Mouse (Mus musculus) lung, embryonic 14.5 days (tissue): ENCODE data around the gene C030005K15Rik. TPM values are rescaled to one million over a fixed set of nuclear protein-coding genes. Genes with fewer than 3 reads are reported as not detected.

Source experiments
- ATAC-seq: fragments of 200-750 bp; cut with Nextera tagmentation; 2 replicates; pipeline ENCODE4 v1.8.0; 2017; ENCODE audit warnings: mild to moderate bottlenecking, moderate TSS enrichment, moderate library complexity; ENCODE audit not compliant: insufficient read depth
- DNase-seq: peaks from one replicate; pipeline ENCODE4 v3.0.0-alpha.2; 2015
- H3K27ac ChIP-seq: fragments of 300-500 bp; sonication (generic); 2 replicates; pipeline ENCODE4 v1.5.1; 2014; ENCODE audit warnings: low read depth, mild to moderate bottlenecking, moderate library complexity
- H3K27me3 ChIP-seq: fragments of 300-500 bp; sonication (generic); 2 replicates; pipeline ENCODE4 v1.6.1; 2014; ENCODE audit warnings: low read length, control low read depth; ENCODE audit not compliant: insufficient read depth
- H3K36me3 ChIP-seq: fragments of 300-500 bp; sonication (generic); 2 replicates; pipeline ENCODE4 v1.6.1; 2014; ENCODE audit warnings: control low read depth; ENCODE audit not compliant: insufficient read depth
- H3K4me1 ChIP-seq: fragments of 300-500 bp; sonication (generic); 2 replicates; pipeline ENCODE4 v1.6.1; 2014; ENCODE audit warnings: antibody characterized with exemption, control low read depth; ENCODE audit not compliant: insufficient read depth
- H3K4me2 ChIP-seq: fragments of 300-500 bp; sonication (generic); 2 replicates; pipeline ENCODE4 v1.6.1; 2014; ENCODE audit warnings: mild to moderate bottlenecking
- H3K4me3 ChIP-seq: fragments of 300-500 bp; sonication (generic); 2 replicates; pipeline ENCODE4 v1.5.1; 2014; ENCODE audit warnings: low read depth, low read length
- H3K9ac ChIP-seq: fragments of 300-500 bp; sonication (generic); 2 replicates; pipeline ENCODE4 v1.6.1; 2014
- H3K9me3 ChIP-seq: fragments of 300-500 bp; sonication (generic); 2 replicates; pipeline ENCODE4 v1.6.1; 2016; ENCODE audit warnings: low read depth, low read length, control low read depth
- CTCF ChIP-seq: IDR thresholded peaks from 2 replicates; pipeline ENCODE4 v1.5.1; 2016; ENCODE audit warnings: antibody characterized with exemption, low read depth
- WGBS: fragments of 180-500 bp; shearing (Covaris S2); extraction: QIAGEN DNeasy Blood & Tissue Kit; methylation state at CpG from one replicate; pipeline ENCODE4 v1.1.7; 2014; 5-methylcytosine and 5-hydroxymethylcytosine counted together
- polyA plus RNA-seq: library from polyadenylated mRNA; unstranded; fragments of >200 nt; fragmentation: Nextera tagmentation; extraction: Ambion mirVana; gene quantifications from 2 replicates; pipeline ENCODE4 v1.2.1, GENCODE M21; 2014

The C030005K15Rik gene
- polyA plus RNA-seq, 1 experiment from 2014 or later: not detected

DNA sequence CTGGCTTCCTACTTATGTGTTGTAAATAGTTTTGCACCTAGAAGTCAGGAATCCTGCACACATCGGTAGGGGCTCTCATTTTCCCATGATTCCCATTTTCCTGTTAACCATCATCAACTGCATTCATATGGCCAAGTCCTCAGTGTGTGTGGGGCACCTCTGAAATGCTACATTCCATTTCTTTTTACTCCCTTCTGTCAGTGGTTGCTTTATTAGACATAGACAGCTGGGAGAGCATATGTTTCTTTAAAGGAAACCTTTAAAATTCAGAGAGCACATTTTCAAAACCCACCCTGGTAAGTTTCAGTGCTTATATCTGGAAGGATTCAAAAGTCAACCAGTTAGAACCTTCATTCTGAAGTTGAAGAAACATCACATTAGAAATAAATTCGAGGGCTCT lies 8.5 kb downstream of the C030005K15Rik start:
- TF ChIP-seq CTCF: no peak
- 69% methylated on average over 2 of the region's 2 CpGs for WGBS
- Histone ChIP-seq H3K4me3 (no peak overlapping the region), H3K9me3 (no peaks in the 10 kb centered on the region), H3K27ac (no peak overlapping the region), H3K9ac (no peak overlapping the region), H3K27me3 (no peaks in the 10 kb centered on the region), H3K4me1 (no peaks in the 10 kb centered on the region), H3K36me3 (no peaks in the 10 kb centered on the region), H3K4me2 (no peak overlapping the region)
- DNase-seq (no peak), ATAC-seq (no peak)

DNA sequence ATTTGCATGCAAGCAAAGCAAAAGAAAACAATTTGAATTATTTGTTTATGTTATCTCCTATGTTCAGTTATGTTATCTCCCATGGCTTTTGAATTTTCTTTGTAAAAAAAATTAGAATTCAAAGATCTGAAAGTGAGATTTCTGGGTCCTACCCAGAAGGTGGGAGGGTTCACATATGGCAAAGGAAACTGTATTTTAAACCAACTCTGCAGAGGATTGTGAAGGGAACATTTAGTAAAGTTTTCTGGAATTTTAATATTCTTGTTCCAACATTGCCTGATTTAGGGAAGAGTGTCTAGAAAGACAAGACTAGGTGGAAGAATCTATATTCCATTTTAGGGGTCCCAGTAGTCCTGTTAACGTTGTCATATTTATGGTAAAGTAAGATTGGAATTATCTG lies 9.3 kb downstream of the C030005K15Rik start:
- Histone ChIP-seq H3K9me3 (no peaks in the 10 kb centered on the region), H3K27ac (no peak overlapping the region), H3K36me3 (no peaks in the 10 kb centered on the region), H3K4me3 (no peak overlapping the region), H3K27me3 (no peaks in the 10 kb centered on the region), H3K9ac (no peak overlapping the region), H3K4me2 (no peak overlapping the region), H3K4me1 (no peaks in the 10 kb centered on the region)
- TF ChIP-seq CTCF: no peak
- DNase-seq (no peak), ATAC-seq (no peak)
- WGBS: 60% methylated on average over 1 of the region's 1 CpGs

DNA sequence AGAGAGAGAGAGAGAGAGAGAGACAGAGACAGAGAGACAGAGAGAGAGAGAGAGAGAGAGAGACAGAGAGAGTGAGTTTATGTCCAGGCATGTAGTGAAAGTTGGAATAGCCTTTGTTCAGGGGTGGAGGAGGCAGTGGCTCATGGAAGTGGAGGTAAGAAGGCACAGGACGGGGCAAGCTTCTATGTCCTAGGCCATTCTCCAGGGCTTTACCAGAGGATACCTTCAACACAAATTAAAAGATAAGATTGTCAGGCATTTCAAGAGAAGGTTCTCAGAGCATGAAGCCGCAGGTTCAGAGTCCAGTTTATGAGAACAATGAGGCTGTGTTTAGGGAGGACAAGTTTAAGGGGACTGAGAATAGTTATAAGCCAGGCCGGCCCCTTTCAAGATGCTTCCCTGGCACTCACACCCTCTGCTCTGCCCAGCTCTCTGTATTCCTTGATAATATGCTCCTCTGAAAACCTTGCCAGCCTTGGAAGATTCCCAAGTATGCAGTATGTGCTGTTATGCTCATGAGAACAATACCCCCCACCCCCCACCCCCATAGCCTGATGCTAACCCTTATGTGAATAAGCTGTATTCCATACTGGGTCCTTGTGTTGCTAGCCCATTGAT lies 11.2 kb downstream of the C030005K15Rik start:
- Histone ChIP-seq H3K9me3 (no peaks in the 10 kb centered on the region), H3K4me1 (no peaks in the 10 kb centered on the region), H3K4me2 (no peak overlapping the region), H3K27me3 (no peaks in the 10 kb centered on the region), H3K27ac (no peak overlapping the region), H3K36me3 (no peaks in the 10 kb centered on the region), H3K9ac (no peak overlapping the region), H3K4me3 (no peak overlapping the region)
- ATAC-seq (no peak), DNase-seq (no peak)
- 76% methylated on average over 3 of the region's 3 CpGs for WGBS
- no peak for TF ChIP-seq CTCF

DNA sequence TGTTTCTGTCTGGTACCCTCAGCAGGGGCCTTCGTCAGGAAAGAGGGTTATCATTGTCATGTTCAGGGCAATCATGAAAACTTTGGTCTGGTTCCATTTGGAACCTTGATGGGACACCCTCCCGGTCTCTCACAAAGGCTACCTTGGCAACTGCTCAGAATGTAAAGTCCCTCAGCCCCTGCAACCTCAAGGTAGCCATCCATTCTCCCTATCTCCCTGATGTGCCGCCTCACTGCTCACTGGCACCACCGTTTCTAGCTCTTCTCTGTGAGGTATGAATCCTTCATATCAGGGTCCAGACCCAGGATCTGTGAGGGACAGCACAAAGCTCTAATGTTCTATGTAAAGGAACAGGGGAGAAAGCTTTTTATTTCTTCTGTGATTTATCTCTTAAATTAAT lies 12.0 kb downstream of the C030005K15Rik start:
- H3K4me3 ChIP-seq: no peak overlapping the region
- no peak overlapping the region for H3K9ac ChIP-seq
- no peaks in the 10 kb centered on the region for H3K36me3 ChIP-seq
- no peaks in the 10 kb centered on the region for H3K27me3 ChIP-seq
- no peak overlapping the region for H3K27ac ChIP-seq
- no peak for TF ChIP-seq CTCF
- H3K4me1 ChIP-seq: no peaks in the 10 kb centered on the region
- 70% methylated on average over 4 of the region's 4 CpGs for WGBS
- no peaks in the 10 kb centered on the region for H3K9me3 ChIP-seq
- ATAC-seq (no peak), DNase-seq (no peak)
- H3K4me2 ChIP-seq: no peak overlapping the region

DNA sequence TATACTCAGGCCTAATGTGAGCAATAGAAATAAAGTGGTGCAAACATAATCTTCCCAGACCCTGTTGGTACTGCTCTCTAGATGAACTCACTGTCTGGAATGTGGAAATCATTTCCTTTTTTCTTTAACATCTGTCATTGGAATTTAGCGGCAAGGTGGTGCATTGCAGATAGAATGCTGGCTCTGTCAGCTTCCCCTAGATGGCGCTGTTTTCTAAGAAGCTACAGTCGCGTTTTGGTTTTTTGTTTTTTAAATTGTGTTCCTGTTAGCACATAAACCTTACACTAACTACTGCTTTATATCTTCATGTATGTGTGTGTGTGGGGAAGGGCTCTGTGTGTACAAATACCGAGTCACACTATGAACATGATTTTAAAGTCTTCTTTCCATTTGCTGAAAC lies 13.9 kb downstream of the C030005K15Rik start:
- no peaks in the 10 kb centered on the region for H3K4me1 ChIP-seq
- H3K36me3 ChIP-seq: no peaks in the 10 kb centered on the region
- no peaks in the 10 kb centered on the region for H3K27me3 ChIP-seq
- no peak overlapping the region for H3K4me3 ChIP-seq
- 4% methylated on average over 5 of the region's 5 CpGs for WGBS
- DNase-seq (peak; percentile 93), ATAC-seq (peak; percentile 60; the same call in 1 of the 2 replicates)
- H3K27ac ChIP-seq: no peak overlapping the region
- H3K4me2 ChIP-seq: no peak overlapping the region
- H3K9me3 ChIP-seq: no peaks in the 10 kb centered on the region
- TF ChIP-seq CTCF: peak; percentile 93
- H3K9ac ChIP-seq: no peak overlapping the region

DNA sequence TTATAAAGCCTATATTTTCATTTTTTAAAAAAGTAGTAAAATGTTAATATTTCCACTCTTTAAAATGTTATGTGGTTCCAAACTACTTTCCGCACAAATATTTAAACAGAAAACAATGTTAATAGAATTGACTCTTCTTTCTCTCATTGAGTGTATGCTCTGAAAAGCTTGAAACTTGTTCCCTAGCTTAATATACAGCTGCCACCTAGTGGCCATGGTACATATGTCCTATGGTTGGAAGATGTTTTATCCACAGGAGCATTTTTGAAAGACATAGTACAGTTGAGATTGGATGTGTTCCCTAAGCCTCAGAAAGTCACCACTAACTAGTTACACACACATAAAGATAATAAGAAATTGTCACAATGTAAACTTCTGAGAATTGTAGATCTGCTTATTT lies 22.0 kb downstream of the C030005K15Rik start:
- peak; percentile 76 for TF ChIP-seq CTCF
- no peak overlapping the region for H3K9ac ChIP-seq
- H3K36me3 ChIP-seq: no peaks in the 10 kb centered on the region
- no peaks in the 10 kb centered on the region for H3K9me3 ChIP-seq
- no peak overlapping the region for H3K4me2 ChIP-seq
- H3K27ac ChIP-seq: no peak overlapping the region
- WGBS: 59% methylated on average over 1 of the region's 1 CpGs
- H3K4me1 ChIP-seq: no peaks in the 10 kb centered on the region
- DNase-seq (peak; percentile 89), ATAC-seq (no peak)
- H3K27me3 ChIP-seq: no peaks in the 10 kb centered on the region
- H3K4me3 ChIP-seq: no peak overlapping the region

DNA sequence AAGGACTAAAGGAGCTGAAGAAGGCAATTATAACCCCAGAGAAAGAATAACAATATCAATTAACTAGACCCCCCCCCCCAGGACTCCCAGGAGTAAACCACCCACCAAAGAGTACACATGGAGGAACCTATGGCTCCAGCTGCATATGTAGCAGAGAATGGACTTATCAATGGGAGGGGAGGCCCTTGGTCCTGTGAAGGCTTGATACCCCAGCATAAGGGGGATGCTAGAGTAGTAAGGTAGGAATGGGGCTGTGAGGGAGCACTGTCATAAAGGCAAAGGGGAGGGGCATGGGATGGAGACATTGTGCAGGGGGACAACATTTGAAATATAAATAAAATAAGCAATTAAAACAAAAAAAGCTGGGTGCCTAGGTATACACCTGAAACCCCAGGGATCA lies 24.2 kb downstream of the C030005K15Rik start:
- H3K4me2 ChIP-seq: no peak overlapping the region
- TF ChIP-seq CTCF: no peak
- no peaks in the 10 kb centered on the region for H3K27me3 ChIP-seq
- H3K36me3 ChIP-seq: no peaks in the 10 kb centered on the region
- no peak overlapping the region for H3K27ac ChIP-seq
- no peaks in the 10 kb centered on the region for H3K9me3 ChIP-seq
- DNase-seq (no peak), ATAC-seq (no peak)
- no peak overlapping the region for H3K9ac ChIP-seq
- no peaks in the 10 kb centered on the region for H3K4me1 ChIP-seq
- H3K4me3 ChIP-seq: no peak overlapping the region
